Mouse (Mus musculus) cortical plate, adult 2 months (tissue): ENCODE results near the gene Ppt1.

Experiments
- CTCF ChIP-seq: fragments of 200-500 bp; IDR thresholded peaks from 2 replicates; pipeline ENCODE4 v1.5.1; 2011; ENCODE audit warnings: mild to moderate bottlenecking, control low read depth, low read length; ENCODE audit not compliant: insufficient read depth; ENCODE audit errors: extremely low read depth
- POLR2A ChIP-seq: fragments of 200-500 bp; IDR thresholded peaks from 2 replicates; pipeline ENCODE4 v1.6.1; 2011; ENCODE audit warnings: mild to moderate bottlenecking, low read length, control low read depth; ENCODE audit not compliant: insufficient read depth; ENCODE audit errors: extremely low read depth

- TF ChIP-seq CTCF, result no peak
- no peak for TF ChIP-seq POLR2A
Measured at GRCm38 (mm10) chr4:122854770-122855169, 18.7 kb downstream of the Ppt1 start.
